Mouse (Mus musculus): Measurements from ENCODE around the gene Rubcn.
A peak's percentile ranks its signal among the peaks of the same experiment; 100 is the strongest.

DNA sequence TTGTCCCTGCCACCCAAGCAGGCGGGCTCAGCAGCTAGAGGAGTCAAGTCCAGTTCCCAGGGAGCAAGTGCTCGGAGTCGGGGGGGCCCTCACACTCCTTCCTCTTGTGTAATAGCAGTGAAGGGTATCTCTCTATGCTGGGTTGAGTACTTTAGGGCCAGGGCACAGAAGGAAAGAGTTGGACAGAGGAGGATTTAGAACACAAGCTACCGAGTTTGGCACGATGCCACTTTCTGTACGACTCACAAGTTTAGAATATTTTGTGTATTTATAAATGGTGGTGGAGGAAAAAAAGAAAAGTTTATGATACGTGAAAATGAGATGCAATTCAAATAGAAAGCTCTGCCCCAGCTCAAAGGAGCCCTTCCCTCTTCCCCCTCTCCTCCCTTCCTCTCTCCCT, 72.4 kb downstream of the Rubcn start:
- no peak for TF ChIP-seq CTCF (IDR thresholded peaks at IDR 0.05)
- peak; percentile 40; the same call in 1 of the 2 replicates for TF ChIP-seq EP300 (IDR thresholded peaks at IDR 0.05)

Data from lung, postnatal 0 days (tissue).